Mouse (Mus musculus): ENCODE measurements around the gene Card10.

Card10 gene

DNA sequence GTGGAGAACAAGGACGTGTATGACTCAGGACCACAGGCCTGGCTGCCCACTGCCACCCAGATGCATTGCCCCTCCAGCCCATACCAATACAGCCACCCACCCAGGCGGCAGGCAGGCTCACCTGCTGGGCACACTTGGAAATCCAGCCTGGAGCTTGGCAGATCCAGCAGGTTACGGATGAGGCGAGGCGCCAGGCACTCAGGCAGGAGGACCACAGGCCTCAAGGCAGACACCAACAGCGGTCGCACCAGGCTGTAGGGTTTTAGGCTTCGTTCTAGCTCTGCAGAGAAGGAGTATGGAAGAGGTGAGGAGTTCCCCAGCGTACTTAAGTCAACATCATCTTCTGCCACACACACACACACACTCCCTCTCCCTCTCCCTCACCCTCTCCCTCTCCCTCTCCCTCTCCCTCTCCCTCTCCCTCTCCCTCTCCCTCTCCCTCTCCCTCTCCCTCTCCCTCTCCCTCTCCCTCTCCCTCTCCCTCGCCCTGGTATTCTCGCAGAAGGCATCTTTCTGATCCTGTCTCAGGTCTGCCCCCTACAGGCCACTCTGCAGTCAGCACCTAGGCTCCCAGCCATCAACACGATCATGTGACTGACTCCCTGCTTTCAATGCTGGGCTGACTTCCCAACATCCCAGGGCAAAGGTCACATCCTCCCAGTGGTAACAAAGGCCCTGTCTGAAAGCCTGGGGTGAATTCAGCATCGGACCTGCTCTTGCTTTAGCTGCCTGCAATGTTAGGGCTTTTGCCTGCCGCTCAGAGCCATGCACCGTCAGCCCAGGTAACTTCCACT lies 24.6 kb downstream of the Card10 start:
- in situ Hi-C loops (cut with MboI, MseI) = no loop called here

DNA sequence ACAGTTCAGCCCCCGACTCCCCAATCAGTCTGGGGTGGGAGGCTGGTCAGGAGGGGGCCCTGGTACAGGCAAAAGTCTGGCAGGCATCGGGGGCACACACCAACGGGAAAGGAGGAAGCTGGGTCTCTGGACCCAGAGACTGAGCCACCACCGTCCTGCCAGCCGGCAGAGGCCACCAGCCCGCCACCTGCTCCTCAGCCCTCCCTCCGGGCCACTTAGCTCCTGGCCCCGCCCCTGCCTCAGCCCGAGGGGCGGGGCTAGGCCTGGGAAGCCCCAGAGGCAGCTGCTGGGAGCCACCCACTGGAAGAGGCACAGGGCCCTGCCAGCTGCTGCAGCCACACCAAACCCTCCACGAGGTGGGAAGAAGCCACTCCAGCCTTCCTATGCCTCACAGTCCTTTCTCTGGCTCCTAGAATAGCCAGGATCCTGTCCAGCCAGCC lies 29.5 kb downstream of the Card10 start, which contains the start of gene Mfng:
Gene Mfng, minus strand, starts transcription at position 186 of the 440 bp plus-strand sequence.
- in situ Hi-C loops (cut with MboI, MseI) = no loop called here

DNA sequence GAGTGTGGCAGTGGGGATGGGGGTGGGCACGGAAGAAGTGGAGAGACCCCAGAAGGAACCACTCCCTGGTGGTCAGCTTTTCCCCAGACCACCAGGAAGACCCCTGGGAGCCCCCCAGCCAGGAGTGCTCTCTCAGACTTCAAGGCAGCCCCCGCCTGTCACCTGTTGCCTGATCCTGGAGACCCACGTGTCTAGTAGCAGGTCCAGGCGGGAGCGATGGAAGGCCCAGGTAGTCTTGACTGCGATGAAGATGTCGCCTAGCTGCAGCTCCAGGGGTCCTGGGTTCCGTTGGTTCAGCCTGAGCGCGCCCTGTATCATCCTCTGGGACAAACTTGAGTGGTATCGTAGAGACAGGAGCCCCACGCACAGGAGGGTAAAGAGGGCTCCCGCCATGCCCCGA lies 30.0 kb downstream of the Card10 start:
- in situ Hi-C loops (cut with MboI, MseI) = no loop called here

DNA sequence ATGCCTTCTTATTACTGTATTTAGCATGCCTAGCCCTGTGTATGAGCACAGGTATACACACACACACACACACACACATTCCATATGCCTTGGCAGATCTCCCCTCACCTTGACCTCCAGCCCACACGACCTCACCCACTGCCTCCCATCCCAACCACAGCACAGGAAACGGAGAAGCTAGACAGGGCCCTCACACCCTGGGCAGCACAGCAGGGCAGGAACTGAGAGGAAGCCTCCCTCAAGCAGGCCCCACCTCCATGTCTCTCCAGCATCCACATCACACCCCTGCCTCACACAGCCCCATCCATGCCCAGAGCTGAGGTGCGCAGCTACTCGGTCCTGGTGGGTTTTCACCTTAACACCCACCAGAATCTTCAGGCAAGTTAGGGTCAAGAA lies 30.5 kb downstream of the Card10 start:
- in situ Hi-C loops (cut with MboI, MseI) = no loop called here

DNA sequence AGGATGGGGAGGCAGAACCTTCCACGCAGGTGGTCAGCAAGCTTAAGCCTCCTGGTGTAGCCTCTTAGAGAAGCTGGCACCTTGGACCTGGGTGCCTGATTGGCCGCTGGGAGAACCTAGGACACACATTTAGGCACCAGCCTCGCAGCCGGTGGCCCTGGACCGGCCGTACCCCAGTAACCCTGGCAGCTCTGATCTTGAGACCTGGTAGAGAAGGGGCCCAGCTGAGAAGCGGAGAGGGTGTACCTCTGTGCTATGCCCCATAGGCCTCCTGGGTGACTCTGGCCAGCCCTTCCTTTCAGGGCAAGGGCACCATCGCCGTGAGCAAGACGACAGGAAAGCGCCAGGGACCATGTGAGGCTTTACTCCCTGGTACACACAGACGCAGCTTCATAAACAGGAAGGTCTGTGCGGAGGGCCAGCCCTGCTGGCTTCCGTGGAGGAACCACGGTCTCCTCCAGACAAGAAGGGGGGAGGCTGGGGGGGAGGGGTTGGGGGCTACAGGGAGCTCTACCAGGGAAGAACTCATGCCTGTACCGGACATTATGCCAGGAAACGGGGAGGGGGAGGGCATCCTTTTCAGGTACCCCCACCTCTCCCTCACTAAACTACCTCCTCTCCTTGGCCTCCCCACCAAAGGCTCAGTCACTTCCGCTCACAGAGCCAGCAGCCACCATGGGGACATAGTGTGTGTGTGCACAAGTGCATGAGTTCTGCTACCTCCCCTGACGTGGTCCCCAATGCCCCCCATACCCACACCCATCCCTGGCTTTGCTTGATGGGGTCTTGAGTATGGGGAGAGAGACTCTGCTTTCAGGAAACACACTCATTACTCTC lies 31.1 kb downstream of the Card10 start:
- in situ Hi-C loops (cut with MboI, MseI) = no loop called here

DNA sequence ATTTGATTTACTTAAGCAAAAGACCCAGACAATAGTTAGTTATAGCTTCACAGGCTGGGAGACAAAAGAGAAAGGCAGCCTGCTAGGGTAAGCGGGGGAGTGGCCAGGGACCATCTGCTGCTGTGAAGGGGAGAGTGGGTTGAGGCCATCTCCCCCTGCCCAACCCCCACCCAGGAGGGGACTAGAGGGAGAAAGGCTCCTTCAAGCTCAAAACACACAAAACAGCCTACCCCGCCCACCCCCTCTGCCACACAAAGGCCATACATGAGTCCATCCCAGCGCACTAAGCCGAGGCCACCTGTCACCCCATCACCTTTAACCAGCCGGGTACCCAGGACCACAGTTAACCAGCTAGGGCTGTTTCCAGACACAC lies 31.9 kb downstream of the Card10 start:
- in situ Hi-C loops (cut with MboI, MseI) = no loop called here

DNA sequence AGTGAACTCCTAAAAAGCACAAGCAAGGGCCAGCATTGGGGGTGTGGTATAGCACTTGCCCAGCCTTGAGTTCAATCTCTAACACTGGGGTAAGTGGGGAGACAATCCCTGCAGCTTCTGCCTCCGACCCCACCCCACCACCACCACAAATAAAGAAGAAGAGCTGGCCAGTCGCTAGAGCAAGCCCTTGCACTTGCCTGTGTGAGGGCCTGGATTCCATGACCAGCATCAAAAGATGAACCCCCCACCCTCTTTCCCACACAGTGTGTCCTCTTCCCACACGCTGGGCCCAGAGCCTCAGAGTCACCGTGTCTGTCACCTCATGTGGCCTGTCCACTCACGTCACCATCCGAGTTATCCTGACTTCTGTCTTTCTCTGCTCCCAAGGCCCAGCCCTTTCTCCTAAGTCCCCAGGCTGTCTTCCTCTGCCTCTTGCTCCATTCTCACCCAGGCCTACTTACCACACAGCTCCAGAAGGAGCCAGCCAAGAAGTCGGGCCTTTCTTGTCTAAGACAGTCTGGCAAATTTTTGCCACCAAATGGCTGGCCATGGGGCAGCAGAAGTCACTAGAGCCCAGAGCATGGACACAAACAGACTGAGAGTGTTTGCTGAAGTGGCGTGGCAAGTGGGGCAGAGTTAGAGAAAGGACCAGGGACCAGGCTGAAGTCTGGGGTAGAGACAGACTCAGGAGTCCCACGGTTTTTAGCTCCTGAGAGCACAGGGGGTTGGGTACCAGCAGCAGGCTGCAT lies 32.4 kb downstream of the Card10 start:
- in situ Hi-C loops (cut with MboI, MseI) = no loop called here

DNA sequence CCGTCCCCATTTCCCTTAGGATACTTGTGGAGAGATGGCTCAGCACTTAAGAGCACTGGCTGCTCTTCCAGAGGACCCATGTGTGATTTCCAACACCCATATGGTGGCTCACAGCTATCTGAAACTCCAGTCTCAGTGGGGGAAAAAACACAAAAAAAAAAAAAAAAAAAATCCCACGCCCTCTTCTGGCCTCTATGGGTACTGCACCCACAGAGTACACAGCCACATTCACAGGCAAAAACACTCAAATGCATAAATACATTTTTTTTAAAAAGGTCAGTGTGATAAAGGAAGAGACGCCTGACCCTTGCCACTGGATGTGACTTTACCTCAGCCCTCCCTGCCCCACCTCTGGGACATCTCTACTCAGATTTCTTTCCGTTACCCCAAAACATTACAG lies 33.8 kb downstream of the Card10 start:
- in situ Hi-C loops (cut with MboI, MseI) = no loop called here

DNA sequence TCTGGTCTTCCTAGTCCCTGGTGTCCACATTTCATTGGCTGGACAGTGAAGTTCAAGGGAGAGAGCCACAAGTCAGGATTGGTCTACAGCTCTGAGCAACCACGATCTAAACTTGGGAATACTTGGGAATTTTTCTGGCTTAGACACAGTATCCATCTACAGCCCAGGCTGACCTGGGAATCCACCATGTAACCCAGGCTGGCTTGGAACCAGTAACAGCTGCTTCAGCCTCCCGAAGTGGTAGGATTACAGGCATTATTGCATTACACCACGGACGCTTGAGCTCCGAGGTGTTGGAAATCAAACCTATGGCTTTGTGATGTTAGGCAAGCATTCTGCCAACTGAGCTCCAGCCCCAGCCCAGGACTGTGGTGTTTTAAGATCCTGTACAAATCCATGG lies 39.1 kb downstream of the Card10 start:
- in situ Hi-C loops (cut with MboI, MseI) = no loop called here

DNA sequence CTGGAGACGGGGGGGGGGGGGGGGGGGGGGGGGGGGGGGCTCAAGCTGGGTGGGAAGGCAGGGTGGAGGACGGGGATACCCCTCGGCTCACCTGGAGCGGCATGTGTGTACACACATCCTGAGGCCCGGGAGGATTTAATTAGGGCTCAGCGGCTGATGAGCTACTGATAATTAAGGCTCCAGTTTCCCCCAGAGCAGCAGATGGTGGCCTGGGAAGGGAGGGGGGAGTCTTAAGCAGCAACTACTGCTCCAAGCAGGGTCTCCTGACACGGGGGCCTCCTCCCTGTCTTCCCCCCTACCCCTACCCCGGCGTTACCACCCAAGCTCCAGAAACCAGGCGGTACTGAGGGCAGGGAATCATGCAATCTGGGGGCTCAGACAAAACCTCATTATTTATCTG lies 39.6 kb downstream of the Card10 start:
- in situ Hi-C loops (cut with MboI, MseI) = no loop called here

DNA sequence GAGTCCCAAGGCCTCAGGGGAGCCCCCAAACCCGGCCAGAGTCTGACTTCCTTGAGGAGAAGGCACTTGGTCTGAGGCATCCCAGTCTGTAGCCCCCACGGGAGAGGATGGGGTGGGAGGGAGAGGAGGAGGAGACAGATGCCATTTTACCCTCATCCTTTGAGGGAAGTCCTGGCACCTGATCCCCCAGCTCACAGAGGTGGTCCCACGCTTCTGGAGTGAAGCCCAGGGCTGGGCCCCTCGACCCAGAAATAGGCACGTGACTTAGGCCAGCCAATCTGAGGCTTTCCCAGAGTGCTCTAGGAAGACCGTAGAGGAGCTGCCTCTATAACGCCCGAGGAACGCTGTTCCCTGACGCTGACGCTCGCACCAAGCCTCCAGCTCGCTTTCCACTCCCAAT lies 41.7 kb downstream of the Card10 start:
- in situ Hi-C loops (cut with MboI, MseI) = no loop called here

DNA sequence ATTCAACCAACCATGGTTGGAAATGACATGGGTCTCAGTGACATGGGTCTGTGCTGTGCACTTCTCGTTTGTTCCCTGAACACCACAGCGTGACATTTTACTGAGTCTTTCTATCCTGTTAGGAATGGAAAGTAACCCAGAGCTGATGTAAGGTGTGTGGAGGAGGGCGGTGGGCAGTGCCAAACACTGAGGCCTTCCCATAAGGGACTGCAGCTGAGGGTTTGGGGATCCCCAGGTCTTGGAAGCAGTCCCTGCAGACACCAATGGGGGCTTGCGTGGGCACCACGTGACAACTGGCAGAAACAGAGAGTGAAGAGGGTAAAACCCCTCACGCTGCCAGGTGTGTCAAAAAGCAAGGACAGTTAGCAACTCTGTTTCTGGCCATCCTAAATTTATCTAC lies 44.7 kb downstream of the Card10 start:
- in situ Hi-C loops (cut with MboI, MseI) = no loop called here

DNA sequence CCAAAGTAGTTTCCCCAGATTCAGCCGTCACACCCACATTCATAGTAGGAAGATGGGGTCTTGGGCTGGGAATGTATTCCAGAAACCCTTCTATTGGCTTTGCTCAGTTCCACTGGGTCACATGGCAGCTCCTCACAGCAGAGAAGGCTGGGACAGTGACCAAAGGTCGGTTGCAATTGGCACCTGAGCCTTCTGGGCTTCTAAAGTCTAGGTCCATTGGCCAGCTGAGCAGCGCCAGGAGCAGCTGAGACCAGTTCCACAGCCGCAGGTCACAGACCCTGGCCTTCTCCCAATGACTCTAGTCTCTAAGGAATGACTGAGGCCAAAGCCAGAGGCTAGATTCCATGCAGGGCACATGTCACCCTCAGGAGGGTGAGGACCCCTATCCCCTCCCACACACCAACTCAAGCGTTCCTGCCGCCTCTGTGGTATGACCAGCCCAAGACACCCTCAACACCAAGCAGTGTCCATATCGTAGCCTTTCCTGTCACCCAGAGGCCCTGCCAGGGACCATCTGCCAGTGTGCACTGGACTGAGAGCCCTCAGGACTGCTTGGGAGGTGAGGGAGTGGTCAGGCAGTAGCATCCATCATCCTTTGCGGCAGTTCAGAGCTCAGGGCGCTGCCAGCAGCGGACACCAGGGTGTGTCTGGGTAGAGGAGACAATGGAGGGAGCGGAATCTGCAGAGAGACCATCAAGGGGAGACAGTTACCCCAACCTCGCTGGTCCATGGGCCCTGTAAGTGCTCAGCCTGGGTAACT lies 46.7 kb downstream of the Card10 start:
- in situ Hi-C loops (cut with MboI, MseI) = no loop called here

DNA sequence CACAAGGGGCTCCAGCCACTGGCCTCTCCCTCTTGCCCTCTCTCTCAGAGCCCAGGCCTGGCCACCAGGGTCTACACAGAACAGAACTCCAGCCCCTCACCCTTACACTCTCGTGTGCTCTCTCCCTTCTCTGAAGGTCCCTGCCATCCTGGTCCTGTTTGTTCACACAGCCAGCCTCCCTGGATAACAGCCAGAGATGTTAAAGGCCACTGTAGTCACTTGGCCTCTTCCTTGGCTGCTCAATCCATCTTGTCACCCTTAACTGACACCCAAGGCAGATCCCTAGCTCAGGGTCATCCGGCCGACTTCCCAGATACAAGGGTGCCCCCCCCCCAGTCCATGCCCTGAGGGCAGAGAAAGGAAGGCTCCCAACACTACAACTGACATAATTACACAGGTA lies 47.6 kb downstream of the Card10 start:
- in situ Hi-C loops (cut with MboI, MseI) = no loop called here

DNA sequence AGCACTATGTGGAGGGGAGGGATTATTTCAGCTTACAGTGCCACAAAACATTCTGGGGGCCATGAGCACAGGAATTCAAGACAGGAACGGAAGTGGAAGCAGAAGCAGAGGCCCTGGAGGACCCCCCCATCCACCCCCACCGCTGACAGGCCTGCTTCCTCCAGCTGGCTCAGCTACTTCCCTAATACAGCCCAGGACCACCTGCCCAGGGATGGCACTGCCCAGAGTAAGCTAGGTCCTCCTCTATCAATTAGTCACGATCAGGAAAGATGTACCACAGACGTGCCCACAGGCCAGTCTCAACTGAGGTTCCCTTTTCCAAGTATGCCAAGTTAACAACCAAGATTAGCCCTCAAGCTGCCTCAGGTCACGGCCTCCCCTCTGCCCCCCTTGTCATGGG lies 48.7 kb downstream of the Card10 start:
- in situ Hi-C loops (cut with MboI, MseI) = no loop called here

DNA sequence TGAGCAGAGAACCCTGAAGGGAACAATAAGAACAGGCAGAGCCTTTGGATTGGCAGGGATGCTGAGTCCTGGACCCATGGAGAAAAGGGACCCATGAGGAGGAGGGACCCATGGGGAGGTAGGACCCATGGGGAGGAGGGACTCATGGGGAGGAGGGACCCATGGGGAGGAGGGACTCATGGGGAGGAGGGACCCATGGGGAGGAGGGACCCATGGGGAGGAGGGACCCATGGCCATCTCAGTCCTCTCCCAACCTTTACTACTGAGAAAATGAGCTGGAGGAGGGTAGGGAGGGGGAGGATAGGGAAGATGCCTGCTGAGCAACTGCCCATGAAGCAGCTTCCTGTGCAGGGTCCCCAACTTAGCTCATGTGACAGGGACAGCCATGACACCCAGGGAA lies 49.9 kb downstream of the Card10 start:
- in situ Hi-C loops (cut with MboI, MseI) = no loop called here

DNA sequence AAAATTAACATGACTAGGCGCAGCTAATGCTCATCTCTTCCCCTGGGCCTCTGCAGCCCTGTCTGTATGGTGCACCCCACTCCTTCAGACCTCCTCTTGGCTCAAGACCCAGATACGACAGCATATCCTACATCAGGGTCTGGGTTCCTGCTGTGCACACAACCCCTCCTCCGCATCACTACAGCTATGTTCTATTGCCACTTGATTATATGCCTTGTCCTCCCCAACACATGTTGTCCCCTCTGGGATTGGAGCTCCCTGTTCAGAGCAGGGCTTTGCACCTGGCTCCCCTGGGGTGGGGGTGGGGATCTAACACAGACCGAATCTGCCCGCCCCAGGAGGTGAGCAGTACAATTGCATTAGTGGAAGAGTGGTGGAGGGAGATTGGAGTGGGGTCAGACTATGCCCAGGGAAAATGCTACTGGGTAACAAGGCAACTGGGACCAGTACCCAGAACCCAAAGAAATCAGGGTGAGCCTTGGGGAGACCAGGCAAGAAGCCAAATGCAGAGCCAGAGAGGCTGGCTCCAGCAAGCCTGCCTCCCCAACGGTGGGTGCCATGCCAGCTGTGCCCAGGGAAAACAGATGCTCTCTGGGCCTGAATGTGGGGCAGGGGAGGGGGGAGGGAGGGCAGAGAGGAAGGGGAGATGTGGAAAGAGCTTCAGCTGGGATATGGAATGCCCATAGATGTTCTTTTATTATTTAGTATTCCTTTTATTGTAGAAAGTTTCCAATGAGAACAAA lies 52.1 kb downstream of the Card10 start:
- in situ Hi-C loops (cut with MboI, MseI) = no loop called here

DNA sequence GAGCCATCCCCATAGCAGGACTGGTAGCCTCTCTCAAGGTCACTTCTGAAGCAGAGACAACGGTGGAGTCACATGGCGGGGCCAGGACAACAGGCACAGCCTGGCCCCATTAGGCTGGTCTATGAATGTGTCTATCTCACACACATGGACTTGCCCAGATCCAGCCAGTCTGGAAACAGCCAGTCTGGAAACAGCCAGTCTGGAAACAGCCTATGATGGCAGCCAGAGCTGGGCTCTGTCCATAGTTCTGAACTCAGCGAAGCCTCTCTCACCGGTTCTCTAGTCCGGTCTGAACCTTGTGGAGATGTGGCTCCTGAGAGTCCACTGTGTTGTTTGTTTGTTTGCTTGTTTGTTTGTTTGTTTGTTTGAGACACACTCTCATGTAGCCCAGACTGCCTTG lies 53.0 kb downstream of the Card10 start:
- in situ Hi-C loops (cut with MboI, MseI) = loop anchor here in 1 of 2 experiments (5.0 kb wide), 1 partner anchor 163 kb away; no protein-coding TSS in a partner anchor

DNA sequence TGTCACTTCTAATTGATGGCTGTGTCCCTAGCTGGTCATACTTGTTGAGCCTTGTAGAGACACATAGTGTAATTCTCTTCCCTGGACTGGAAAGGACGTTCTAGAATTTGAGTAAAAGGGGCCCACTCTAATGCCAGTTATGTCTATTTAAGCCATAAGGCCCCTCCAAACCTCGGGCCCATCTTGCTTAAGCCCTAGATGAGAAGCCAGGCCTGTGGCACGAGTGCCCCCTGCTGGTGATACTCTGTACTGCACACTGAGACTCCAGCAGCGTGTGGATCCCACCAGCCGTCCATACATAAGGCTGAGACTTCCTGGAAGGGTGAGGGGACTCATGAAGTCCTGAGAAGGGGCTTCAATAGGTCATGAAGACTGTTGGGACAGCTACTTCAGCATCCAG lies 58.6 kb downstream of the Card10 start:
- in situ Hi-C loops (cut with MboI, MseI) = loop anchor here in 1 of 2 experiments (5.0 kb wide), 2 partner anchors 157 to 302 kb away; no protein-coding TSS in a partner anchor

DNA sequence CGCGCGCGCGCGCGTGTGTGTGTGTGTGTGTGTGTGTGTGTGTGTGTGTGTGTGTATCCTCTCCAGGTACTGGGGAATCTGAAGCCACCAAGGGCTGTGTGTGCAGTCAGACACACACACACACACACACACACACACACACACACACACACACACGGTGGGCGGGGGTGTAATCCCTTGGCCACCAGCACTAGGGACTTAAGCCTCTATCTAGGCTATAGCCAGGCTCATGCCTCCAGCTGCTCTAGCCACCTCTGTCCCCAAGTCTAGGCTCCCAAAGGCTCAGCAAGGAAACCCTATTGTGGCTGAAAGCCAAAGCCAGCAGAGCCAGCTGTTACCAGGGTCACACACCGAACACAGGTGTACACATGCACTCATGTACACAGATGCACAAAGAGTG lies 60.0 kb downstream of the Card10 start:
- in situ Hi-C loops (cut with MboI, MseI) = loop anchor here in 1 of 2 experiments (5.0 kb wide), 2 partner anchors 156 to 301 kb away; no protein-coding TSS in a partner anchor

Measured in T-helper 17 cell (primary cell).